Mouse (Mus musculus) heart, postnatal 14 days (tissue): ENCODE measurements around the gene Gm14410. TPM values are rescaled to one million over a fixed set of nuclear protein-coding genes. Genes with fewer than 3 reads are reported as not detected.
"Not testable (repeated sequence)": the region's sequence is repeated elsewhere in the genome, so short reads cannot be mapped to it uniquely, and the experiment has no call there.

ENCODE experiments used
- DNase-seq, 2 experiments: peaks; one replicate each; pipeline ENCODE4 v3.0.0; 2021 to 2022
- intact Hi-C: fragments of 180-260 bp; cut with DNase I; formaldehyde crosslinking; loops from one replicate; pipeline ENCODE4 v1.15.1; 2025
- long read RNA-seq, 2 experiments: library from polyadenylated mRNA; stranded (forward); transcript quantifications; one replicate each; pipeline ENCODE4 v2.0.0; 2021
- total RNA-seq, 2 experiments: library from RNA; stranded (reverse); gene quantifications; 2 replicates each; pipeline ENCODE4 v1.2.3; 2021

The Gm14410 gene
- total RNA-seq = 10 to 100 TPM; 31.2 to 34.0 TPM
- long read RNA-seq, experiment 1, transcript Gm14410-201 (4 exons, 912 nt) = major isoform, 23 of 31 reads
- long read RNA-seq, experiment 1, partial matches to known transcripts = 3 of 31 reads
- long read RNA-seq, experiment 1, other reads (novel, unspliced or antisense) = 5 of 31 reads
- long read RNA-seq, experiment 2, transcript Gm14410-201 (4 exons, 912 nt) = major isoform, 18 of 26 reads
- long read RNA-seq, experiment 2, partial matches to known transcripts = 0 of 26 reads
- long read RNA-seq, experiment 2, other reads (novel, unspliced or antisense) = 8 of 26 reads

- intact Hi-C loops = not testable (repeated sequence)
- peak; percentile 77 to 84 for DNase-seq
Observed at GRCm38 (mm10) chr2:177206341-177206740, at the start of gene Gm14410. Gene Gm14410, minus strand, starts transcription at chr2:177206421.

DNA sequence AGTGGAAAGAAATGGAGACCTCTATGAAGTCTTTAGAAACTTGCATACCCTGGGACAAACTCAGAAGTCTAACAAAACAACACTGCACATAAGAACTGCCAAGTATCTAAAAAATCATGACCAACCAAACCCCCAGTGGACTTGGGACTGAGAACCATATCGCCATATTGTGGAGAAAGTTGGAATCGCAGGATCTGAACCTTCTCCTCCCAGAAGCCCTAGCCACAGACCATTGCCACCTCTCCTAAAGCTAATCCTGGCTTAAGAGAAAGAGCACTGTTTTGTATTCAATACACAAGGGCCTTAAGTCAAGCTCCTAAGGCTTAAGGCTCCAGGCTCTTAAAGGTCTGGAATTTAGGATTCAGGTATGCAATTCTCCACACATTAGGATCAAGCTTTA lies 41.2 kb upstream of the Gm14410 start:
- intact Hi-C loops, DNase-seq: not testable (repeated sequence)

GRCm38 (mm10) chr2:177230461-177230860 lies 24.2 kb upstream of the Gm14410 start:
- DNase-seq = not testable (repeated sequence)

DNA sequence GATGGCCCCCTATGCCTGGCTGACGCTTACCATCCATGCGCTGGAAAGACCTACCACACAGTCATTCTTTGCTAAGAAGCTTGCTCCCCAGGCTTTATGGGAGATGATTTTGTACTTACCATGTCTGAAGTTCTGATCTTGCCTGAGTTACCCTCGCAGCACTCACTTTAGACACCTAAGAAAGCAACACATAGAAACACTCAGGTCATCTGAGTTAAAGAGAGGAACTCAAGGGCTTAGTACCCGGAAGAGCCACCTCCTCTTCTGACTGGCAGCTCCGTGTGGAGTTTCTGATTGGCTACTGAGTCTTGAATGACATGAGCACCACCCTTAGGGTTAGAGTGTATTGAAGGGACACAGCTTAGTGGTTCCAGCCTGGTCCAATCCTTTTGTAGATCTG lies 33.5 kb downstream of the Gm14410 start:
- intact Hi-C loops, DNase-seq: not testable (repeated sequence)

More at GRCm38 (mm10) chr2:177230461-177230860, 24.2 kb upstream of the Gm14410 start:
- intact Hi-C loops = not testable (repeated sequence)

Other genes with a start within 250 kb of the Gm14410 start
- gene Gm14419, start 205.5 kb downstream of the Gm14410 start, total RNA-seq = 10 to 100 TPM; 41.7 to 53.3 TPM
- under 1 TPM in 1 of 2 experiments, not detected in 1; 0.59 TPM for gene Gm14401, start 132.1 kb downstream of the Gm14410 start, total RNA-seq
- gene Gm14409, start 60.6 kb upstream of the Gm14410 start, total RNA-seq = 1 to 10 TPM; 1.0 to 1.1 TPM
- gene Gm14412, start 117.9 kb upstream of the Gm14410 start, total RNA-seq = 1 to 10 TPM; 1.0 TPM
- gene Gm14418, start 191.9 kb upstream of the Gm14410 start, total RNA-seq = 10 to 100 TPM in 1 of 2 experiments, 1 to 10 TPM in 1; 9.5 to 13.1 TPM